Mouse (Mus musculus) olfactory bulb, adult 2 months (tissue): ENCODE measurements at regions not wholly inside any gene's neighbourhood (a gene's known extent, or its start where the extent isn't known, plus 50 kb on each side); places are given as distances from the start of the nearest gene placed in this dataset.

Experiments used
- CTCF ChIP-seq: fragments of 200-500 bp; IDR thresholded peaks from 2 replicates; pipeline ENCODE4 v1.5.1; 2012; ENCODE audit warnings: low read depth, mild to moderate bottlenecking, low read length, moderate library complexity; ENCODE audit not compliant: insufficient read depth
- POLR2A ChIP-seq: fragments of 200-500 bp; IDR thresholded peaks from 2 replicates; pipeline ENCODE4 v1.6.1; 2012; ENCODE audit warnings: mild to moderate bottlenecking, low read depth, low read length, moderate library complexity; ENCODE audit not compliant: insufficient read depth

DNA sequence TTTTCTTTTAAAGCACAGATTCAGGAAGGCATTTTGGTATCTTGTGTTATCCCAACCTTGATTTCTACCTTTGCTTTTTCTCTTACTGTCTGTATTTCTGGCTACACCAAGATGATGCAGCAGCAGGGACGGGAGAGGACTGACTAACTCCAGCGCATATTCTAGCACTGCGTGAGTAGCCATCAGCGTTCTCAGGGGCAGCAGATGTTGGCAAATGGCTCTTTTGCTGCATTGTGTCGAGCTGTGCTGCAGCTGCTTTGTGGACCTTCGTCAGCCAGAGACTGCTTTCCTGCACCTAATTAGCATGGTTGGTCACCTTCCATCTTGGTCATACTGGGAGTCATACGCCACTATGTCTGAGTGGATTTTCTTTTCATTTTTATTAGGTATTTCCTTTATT is 133.4 kb upstream of the D16Ertd472e start:
- TF ChIP-seq POLR2A (no peak), CTCF (no peak)
